Mouse (Mus musculus): ENCODE data around the gene Gse1. TPM values are rescaled to one million over a fixed set of nuclear protein-coding genes. Genes with fewer than 3 reads are reported as not detected.

Gene Gse1
- polyA plus RNA-seq, 1 experiment from 2014 or later, result 12.2 TPM

GRCm38 (mm10) chr8:120535452-120536305, 307.4 kb downstream of the Gse1 start:
- peak overlapping the region; percentile 90 for H3K27ac ChIP-seq (replicated peaks)
- no peak for ATAC-seq (ENCODE audit: low FRiP score)

GRCm38 (mm10) chr8:120536306-120537206, 308.3 kb downstream of the Gse1 start:
- H3K9me3 ChIP-seq (replicated peaks), result no peaks in the 10 kb centered on the region
- under 1% methylated on average over 60 of the region's 61 CpGs for WGBS
- H3K36me3 ChIP-seq, result no peaks in the 10 kb centered on the region
- peak overlapping the region; percentile 54 for H3K9ac ChIP-seq (replicated peaks)
- H3K4me3 ChIP-seq (replicated peaks), result peak overlapping the region; percentile 61
- peaks cover 91% of the 10 kb centered on the region for H3K4me1 ChIP-seq
- peak overlapping the region; percentile 90 for H3K27ac ChIP-seq (replicated peaks)
- no peak for ATAC-seq (ENCODE audit: low FRiP score)
- no peaks in the 10 kb centered on the region for H3K27me3 ChIP-seq (replicated peaks)
- peak overlapping the region; percentile 97 for H3K4me2 ChIP-seq

More at GRCm38 (mm10) chr8:120535452-120536305, 307.4 kb downstream of the Gse1 start:
- Histone ChIP-seq H3K9ac (replicated peaks) (peak overlapping the region; percentile 54), H3K36me3 (no peaks in the 10 kb centered on the region), H3K4me2 (peak overlapping the region; percentile 97), H3K4me1 (peaks cover 93% of the 10 kb centered on the region), H3K27me3 (replicated peaks) (no peaks in the 10 kb centered on the region), H3K9me3 (replicated peaks) (no peaks in the 10 kb centered on the region), H3K4me3 (replicated peaks) (peak overlapping the region; percentile 61)
- under 1% methylated on average over 64 of the region's 79 CpGs for WGBS

GRCm38 (mm10) chr8:120537207-120537817, 309.1 kb downstream of the Gse1 start:
- H3K4me1 ChIP-seq, result peaks cover 87% of the 10 kb centered on the region
- no peaks in the 10 kb centered on the region for H3K36me3 ChIP-seq
- H3K9ac ChIP-seq (replicated peaks), result peak overlapping the region; percentile 54
- peak overlapping the region; percentile 97 for H3K4me2 ChIP-seq
- H3K27me3 ChIP-seq (replicated peaks), result no peaks in the 10 kb centered on the region
- WGBS, result under 1% methylated on average over 61 of the region's 79 CpGs
- H3K4me3 ChIP-seq (replicated peaks), result peak overlapping the region; percentile 61
- peak overlapping the region; percentile 90 for H3K27ac ChIP-seq (replicated peaks)
- peak; percentile 16; the same call in 1 of the 2 replicates for ATAC-seq (ENCODE audit: low FRiP score)
- H3K9me3 ChIP-seq (replicated peaks), result no peaks in the 10 kb centered on the region

GRCm38 (mm10) chr8:120537818-120538396, 309.7 kb downstream of the Gse1 start:
- ATAC-seq (ENCODE audit: low FRiP score), result peak; percentile 53; the same call in 1 of the 2 replicates
- WGBS, result under 1% methylated on average over 43 of the region's 46 CpGs

GRCm38 (mm10) chr8:120538397-120539240, 310.4 kb downstream of the Gse1 start:
- WGBS, result 3% methylated on average over 35 of the region's 37 CpGs
- Histone ChIP-seq H3K9me3 (replicated peaks) (no peaks in the 10 kb centered on the region), H3K9ac (replicated peaks) (peak overlapping the region; percentile 54), H3K4me3 (replicated peaks) (peak overlapping the region; percentile 61), H3K27me3 (replicated peaks) (no peaks in the 10 kb centered on the region), H3K4me2 (peak overlapping the region; percentile 97), H3K4me1 (peaks cover 87% of the 10 kb centered on the region), H3K36me3 (no peaks in the 10 kb centered on the region), H3K27ac (replicated peaks) (peak overlapping the region; percentile 90)
- peak; percentile 42; the same call in 1 of the 2 replicates for ATAC-seq (ENCODE audit: low FRiP score)

More at GRCm38 (mm10) chr8:120537818-120538396, 309.7 kb downstream of the Gse1 start:
- peak overlapping the region; percentile 90 for H3K27ac ChIP-seq (replicated peaks)
- H3K36me3 ChIP-seq, result no peaks in the 10 kb centered on the region
- peak overlapping the region; percentile 54 for H3K9ac ChIP-seq (replicated peaks)
- no peaks in the 10 kb centered on the region for H3K27me3 ChIP-seq (replicated peaks)
- H3K4me1 ChIP-seq, result peaks cover 87% of the 10 kb centered on the region
- H3K4me2 ChIP-seq, result peak overlapping the region; percentile 97
- H3K4me3 ChIP-seq (replicated peaks), result peak overlapping the region; percentile 61
- H3K9me3 ChIP-seq (replicated peaks), result no peaks in the 10 kb centered on the region

- Histone ChIP-seq H3K4me3 (replicated peaks) (peak overlapping the region; percentile 61; the same call in 1 of the 2 replicates), H3K9ac (replicated peaks) (peak overlapping the region; percentile 54), H3K27me3 (replicated peaks) (no peaks in the 10 kb centered on the region), H3K27ac (replicated peaks) (peak overlapping the region; percentile 90), H3K4me2 (peak overlapping the region; percentile 97), H3K9me3 (replicated peaks) (no peaks in the 10 kb centered on the region), H3K4me1 (peaks cover 83% of the 10 kb centered on the region), H3K36me3 (no peaks in the 10 kb centered on the region)
- no peak for ATAC-seq (ENCODE audit: low FRiP score)
- WGBS, result 19% methylated on average over 6 of the region's 6 CpGs
Observed at GRCm38 (mm10) chr8:120539381-120539774, 311.1 kb downstream of the Gse1 start.

- 20% methylated on average over 23 of the region's 23 CpGs for WGBS
- no peak overlapping the region for H3K4me3 ChIP-seq (replicated peaks)
- no peak for ATAC-seq (ENCODE audit: low FRiP score)
- H3K27ac ChIP-seq (replicated peaks), result peak overlapping the region; percentile 90
- no peaks in the 10 kb centered on the region for H3K27me3 ChIP-seq (replicated peaks)
- H3K9ac ChIP-seq (replicated peaks), result peak overlapping the region; percentile 54; the same call in 1 of the 2 replicates
- H3K4me1 ChIP-seq, result peaks cover 77% of the 10 kb centered on the region
- no peaks in the 10 kb centered on the region for H3K9me3 ChIP-seq (replicated peaks)
- H3K36me3 ChIP-seq, result no peaks in the 10 kb centered on the region
- H3K4me2 ChIP-seq, result peak overlapping the region; percentile 97
Observed at GRCm38 (mm10) chr8:120539775-120540625, 311.7 kb downstream of the Gse1 start.

- H3K36me3 ChIP-seq, result no peaks in the 10 kb centered on the region
- no peak overlapping the region for H3K27ac ChIP-seq (replicated peaks)
- H3K4me3 ChIP-seq (replicated peaks), result no peak overlapping the region
- ATAC-seq (ENCODE audit: low FRiP score), result no peak
- no peak overlapping the region for H3K9ac ChIP-seq (replicated peaks)
- H3K4me2 ChIP-seq, result no peak overlapping the region
- H3K27me3 ChIP-seq (replicated peaks), result no peaks in the 10 kb centered on the region
- 20% methylated on average over 13 of the region's 13 CpGs for WGBS
- H3K4me1 ChIP-seq, result peaks cover 77% of the 10 kb centered on the region
- no peaks in the 10 kb centered on the region for H3K9me3 ChIP-seq (replicated peaks)
Observed at GRCm38 (mm10) chr8:120542995-120543394, 314.7 kb downstream of the Gse1 start.

- 50% methylated on average over 8 of the region's 8 CpGs for WGBS
- Histone ChIP-seq H3K4me3 (replicated peaks) (no peak overlapping the region), H3K4me1 (peaks cover 77% of the 10 kb centered on the region), H3K27ac (replicated peaks) (no peak overlapping the region), H3K36me3 (no peaks in the 10 kb centered on the region), H3K27me3 (replicated peaks) (no peaks in the 10 kb centered on the region), H3K4me2 (no peak overlapping the region), H3K9ac (replicated peaks) (no peak overlapping the region), H3K9me3 (replicated peaks) (no peaks in the 10 kb centered on the region)
- ATAC-seq (ENCODE audit: low FRiP score), result no peak
Observed at GRCm38 (mm10) chr8:120543416-120544055, 315.3 kb downstream of the Gse1 start.
